Mouse (Mus musculus): ENCODE results near the gene Isoc2a.

Isoc2a gene

GRCm38 (mm10) chr7:4940068-4940479, 63.1 kb downstream of the Isoc2a start:
- DNase-seq (ENCODE audit: low read depth): peak; percentile 84

- no peak for DNase-seq (ENCODE audit: low read depth)
Observed at GRCm38 (mm10) chr7:4942673-4943072, 65.7 kb downstream of the Isoc2a start.

- DNase-seq (ENCODE audit: low read depth): peak; percentile 95
Observed at GRCm38 (mm10) chr7:4943223-4943815, 66.4 kb downstream of the Isoc2a start.

Measured in 416B (cell line).